20 mouse cellular contexts compared by ENCODE assay signal in genomic region chr4:62777436-62777835, GRCm38 (mm10).
"Had no signal": no experiment of that assay in that cellular context is flagged by ENCODE, and none has a peak within 500 bp of the region (broad histone marks: within the 10 kb centered on the region; RNA-seq: fewer than 3 reads in every experiment).

No protein-coding gene starts in this region.

- H3K36me3 ChIP-seq: limb, embryonic 10.5 days; limb, embryonic 13.5 days; midbrain, embryonic 12.5 days; midbrain, embryonic 15.5 days; neural tube, embryonic 12.5 days; neural tube, embryonic 15.5 days had no signal

- H3K4me3 ChIP-seq: limb, embryonic 10.5 days; limb, embryonic 13.5 days; midbrain, embryonic 12.5 days; midbrain, embryonic 15.5 days; neural tube, embryonic 12.5 days; neural tube, embryonic 15.5 days had no signal

- H3K27me3 ChIP-seq: midbrain, embryonic 15.5 days; neural tube, embryonic 12.5 days; neural tube, embryonic 15.5 days had no signal

- H3K27ac ChIP-seq: limb, embryonic 10.5 days; limb, embryonic 13.5 days; liver, embryonic 14.5 days; macrophage; midbrain, embryonic 12.5 days; midbrain, embryonic 15.5 days; neural tube, embryonic 12.5 days; neural tube, embryonic 15.5 days; stomach, postnatal 0 days had no signal

- DNase-seq: kidney, postnatal 14 days; kidney, postnatal 4 days; liver; liver, postnatal 0 days; lung, embryonic 14.5 days; right cerebral cortex, adult 18-20 months; right cerebral cortex, postnatal 14 days; right cerebral cortex, postnatal 4 days; thymus, adult 2 months; thymus, postnatal 14 days; thymus, postnatal 4 days had no signal
